Mouse (Mus musculus) kidney, embryonic 15.5 days (tissue): ENCODE results near the gene Slc35f2. TPM values are rescaled to one million over a fixed set of nuclear protein-coding genes. Genes with fewer than 3 reads are reported as not detected.

Source experiments
- ATAC-seq: fragments of 200-750 bp; cut with Nextera tagmentation; replicated peaks from 2 replicates; pipeline ENCODE4 v1.8.0; 2017; ENCODE audit warnings: moderate TSS enrichment; ENCODE audit not compliant: low FRiP score
- H3K27ac ChIP-seq: fragments of 300-500 bp; sonication (generic); 2 replicates; pipeline ENCODE4 v1.5.1; 2015; ENCODE audit warnings: mild to moderate bottlenecking, inconsistent platforms
- H3K27me3 ChIP-seq: fragments of 300-500 bp; sonication (generic); 2 replicates; pipeline ENCODE4 v1.6.1; 2015; ENCODE audit warnings: inconsistent platforms
- H3K36me3 ChIP-seq: fragments of 300-500 bp; sonication (generic); 2 replicates; pipeline ENCODE4 v1.6.1; 2015; ENCODE audit warnings: inconsistent platforms
- H3K4me1 ChIP-seq: fragments of 300-500 bp; sonication (generic); 2 replicates; pipeline ENCODE4 v1.6.1; 2015; ENCODE audit warnings: inconsistent platforms
- H3K4me2 ChIP-seq: fragments of 300-500 bp; sonication (generic); 2 replicates; pipeline ENCODE4 v1.6.1; 2015; ENCODE audit warnings: moderate library complexity, mild to moderate bottlenecking, inconsistent platforms
- H3K4me3 ChIP-seq: fragments of 300-500 bp; sonication (generic); replicated peaks from 2 replicates; pipeline ENCODE4 v1.5.1; 2015; ENCODE audit warnings: mild to moderate bottlenecking, inconsistent platforms
- H3K9ac ChIP-seq: fragments of 300-500 bp; sonication (generic); 2 replicates; pipeline ENCODE4 v1.6.1; 2015; ENCODE audit warnings: mild to moderate bottlenecking, inconsistent platforms
- H3K9me3 ChIP-seq: fragments of 300-500 bp; sonication (generic); replicated peaks from 2 replicates; pipeline ENCODE4 v1.6.1; 2016; ENCODE audit warnings: inconsistent platforms
- WGBS: fragments of 180-500 bp; shearing (Covaris S2); methylation state at CpG from one replicate; pipeline ENCODE4 v1.1.7; 2015; ENCODE audit warnings: mixed read lengths; 5-methylcytosine and 5-hydroxymethylcytosine counted together
- polyA plus RNA-seq: library from polyadenylated mRNA; unstranded; fragments of >200 nt; fragmentation: Nextera tagmentation; extraction: Ambion mirVana; gene quantifications from 2 replicates; pipeline ENCODE4 v1.2.1, GENCODE M21; 2015

Slc35f2 gene
- polyA plus RNA-seq, 1 experiment from 2014 or later = 15.9 TPM

- no peaks in the 10 kb centered on the region for H3K27me3 ChIP-seq
- no peaks in the 10 kb centered on the region for H3K9me3 ChIP-seq
- no peak overlapping the region for H3K4me3 ChIP-seq
- no peak for ATAC-seq
- 64% methylated on average over 1 of the region's 1 CpGs for WGBS
- H3K9ac ChIP-seq = no peak overlapping the region
- H3K27ac ChIP-seq = no peak overlapping the region
- H3K36me3 ChIP-seq = no peaks in the 10 kb centered on the region
- H3K4me1 ChIP-seq = 0 out of 2 replicates have a peak, but pooled peaks cover 6% of the 10 kb centered on the region
- no peak overlapping the region for H3K4me2 ChIP-seq
Observed at GRCm38 (mm10) chr9:53793830-53794330, 22.5 kb downstream of the Slc35f2 start.

DNA sequence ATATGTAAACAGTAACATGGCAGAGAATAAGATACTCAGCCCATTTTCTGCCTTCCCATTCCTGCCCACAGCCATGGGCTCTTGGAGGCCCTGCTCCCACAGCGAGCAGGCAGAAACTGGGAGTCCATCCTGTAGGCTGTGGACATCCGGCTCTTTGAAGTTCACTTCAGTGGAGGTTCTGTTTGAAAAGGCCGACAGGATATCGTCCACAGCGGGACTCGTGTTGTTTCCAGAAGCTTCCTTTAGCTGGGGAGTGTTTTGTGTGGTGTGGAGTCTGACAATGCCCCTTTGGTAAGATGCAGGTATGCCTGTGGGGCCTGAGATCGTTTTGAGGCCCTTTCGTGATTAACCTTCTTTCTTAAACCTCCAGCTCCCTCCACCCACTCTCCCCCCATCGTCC is 23.2 kb downstream of the Slc35f2 start:
- no peak overlapping the region for H3K9ac ChIP-seq
- 0 out of 2 replicates have a peak, but pooled peaks cover 6% of the 10 kb centered on the region for H3K4me1 ChIP-seq
- no peaks in the 10 kb centered on the region for H3K27me3 ChIP-seq
- 46% methylated on average over 9 of the region's 9 CpGs for WGBS
- H3K4me2 ChIP-seq = no peak overlapping the region
- H3K4me3 ChIP-seq = no peak overlapping the region
- no peaks in the 10 kb centered on the region for H3K36me3 ChIP-seq
- no peak for ATAC-seq
- H3K9me3 ChIP-seq = no peaks in the 10 kb centered on the region
- H3K27ac ChIP-seq = no peak overlapping the region

GRCm38 (mm10) chr9:53795351-53795750 is 24.0 kb downstream of the Slc35f2 start:
- Histone ChIP-seq H3K9ac (no peak overlapping the region), H3K4me3 (no peak overlapping the region), H3K27me3 (no peaks in the 10 kb centered on the region), H3K36me3 (no peaks in the 10 kb centered on the region), H3K9me3 (no peaks in the 10 kb centered on the region), H3K27ac (no peak overlapping the region), H3K4me1 (0 out of 2 replicates have a peak, but pooled peaks cover 6% of the 10 kb centered on the region), H3K4me2 (no peak overlapping the region)
- ATAC-seq = no peak

- Histone ChIP-seq H3K4me3 (no peak overlapping the region), H3K4me2 (no peak overlapping the region), H3K9ac (no peak overlapping the region), H3K4me1 (0 out of 2 replicates have a peak, but pooled peaks cover 6% of the 10 kb centered on the region), H3K36me3 (no peaks in the 10 kb centered on the region), H3K27ac (no peak overlapping the region), H3K9me3 (no peaks in the 10 kb centered on the region), H3K27me3 (no peaks in the 10 kb centered on the region)
- WGBS = 84% methylated on average over 3 of the region's 3 CpGs
- no peak for ATAC-seq
Observed at GRCm38 (mm10) chr9:53796386-53796785, 25.0 kb downstream of the Slc35f2 start.

- no peaks in the 10 kb centered on the region for H3K9me3 ChIP-seq
- H3K4me2 ChIP-seq = no peak overlapping the region
- no peak overlapping the region for H3K9ac ChIP-seq
- no peaks in the 10 kb centered on the region for H3K27me3 ChIP-seq
- 0 out of 2 replicates have a peak, but pooled peaks cover 6% of the 10 kb centered on the region for H3K4me1 ChIP-seq
- H3K36me3 ChIP-seq = no peaks in the 10 kb centered on the region
- no peak for ATAC-seq
- no peak overlapping the region for H3K4me3 ChIP-seq
- H3K27ac ChIP-seq = no peak overlapping the region
- 84% methylated on average over 2 of the region's 2 CpGs for WGBS
Observed at GRCm38 (mm10) chr9:53797141-53797540, 25.8 kb downstream of the Slc35f2 start.

DNA sequence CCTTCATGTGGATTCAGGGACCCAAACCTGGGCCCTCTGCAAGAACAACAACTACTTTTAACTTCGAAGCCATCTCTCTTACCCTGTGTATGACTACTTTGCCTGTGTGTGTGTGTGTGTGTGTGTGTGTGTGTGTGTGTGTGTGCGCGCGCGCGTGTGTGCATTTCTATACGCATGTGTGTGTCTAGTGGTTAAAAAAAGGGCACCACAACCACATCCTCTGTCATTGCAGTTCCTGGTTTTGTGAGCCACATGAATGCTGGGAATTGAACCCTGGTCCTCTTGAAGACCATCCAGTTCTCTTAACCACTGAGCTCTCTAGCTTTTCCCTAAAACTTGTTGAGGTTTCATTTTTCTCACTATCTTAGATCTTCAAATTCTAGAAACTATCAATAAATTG is 31.6 kb downstream of the Slc35f2 start:
- Histone ChIP-seq H3K36me3 (no peaks in the 10 kb centered on the region), H3K4me3 (no peak overlapping the region), H3K9ac (no peak overlapping the region), H3K4me2 (no peak overlapping the region), H3K9me3 (no peaks in the 10 kb centered on the region), H3K27ac (no peak overlapping the region), H3K27me3 (no peaks in the 10 kb centered on the region), H3K4me1 (no peaks in the 10 kb centered on the region)
- ATAC-seq = no peak
- WGBS = 91% methylated on average over 7 of the region's 7 CpGs

GRCm38 (mm10) chr9:53806496-53807086 is 35.3 kb downstream of the Slc35f2 start:
- ATAC-seq = no peak
- no peaks in the 10 kb centered on the region for H3K4me1 ChIP-seq
- no peaks in the 10 kb centered on the region for H3K9me3 ChIP-seq
- no peaks in the 10 kb centered on the region for H3K27me3 ChIP-seq
- no peak overlapping the region for H3K9ac ChIP-seq
- 14% methylated on average over 7 of the region's 7 CpGs for WGBS
- H3K4me3 ChIP-seq = no peak overlapping the region
- H3K27ac ChIP-seq = no peak overlapping the region
- no peaks in the 10 kb centered on the region for H3K36me3 ChIP-seq
- no peak overlapping the region for H3K4me2 ChIP-seq

GRCm38 (mm10) chr9:53813418-53813817 is 42.1 kb downstream of the Slc35f2 start:
- H3K4me3 ChIP-seq = no peak overlapping the region
- no peaks in the 10 kb centered on the region for H3K27me3 ChIP-seq
- no peaks in the 10 kb centered on the region for H3K4me1 ChIP-seq
- H3K9me3 ChIP-seq = no peaks in the 10 kb centered on the region
- 91% methylated on average over 6 of the region's 6 CpGs for WGBS
- no peaks in the 10 kb centered on the region for H3K36me3 ChIP-seq
- H3K4me2 ChIP-seq = no peak overlapping the region
- no peak overlapping the region for H3K9ac ChIP-seq
- no peak overlapping the region for H3K27ac ChIP-seq
- no peak for ATAC-seq

GRCm38 (mm10) chr9:53818760-53819159 is 47.4 kb downstream of the Slc35f2 start:
- Histone ChIP-seq H3K4me3 (no peak overlapping the region), H3K27ac (no peak overlapping the region), H3K4me1 (no peaks in the 10 kb centered on the region), H3K4me2 (no peak overlapping the region), H3K36me3 (no peaks in the 10 kb centered on the region), H3K9ac (no peak overlapping the region), H3K9me3 (no peaks in the 10 kb centered on the region), H3K27me3 (no peaks in the 10 kb centered on the region)
- WGBS = 33% methylated on average over 4 of the region's 4 CpGs
- no peak for ATAC-seq

GRCm38 (mm10) chr9:53825318-53825717 is 54.0 kb downstream of the Slc35f2 start:
- no peak overlapping the region for H3K4me3 ChIP-seq
- no peak overlapping the region for H3K27ac ChIP-seq
- 10% methylated on average over 9 of the region's 9 CpGs for WGBS
- peaks cover 4% of the 10 kb centered on the region; the same call in 1 of the 2 replicates for H3K4me1 ChIP-seq
- no peaks in the 10 kb centered on the region for H3K9me3 ChIP-seq
- no peaks in the 10 kb centered on the region for H3K36me3 ChIP-seq
- no peak overlapping the region for H3K9ac ChIP-seq
- no peak overlapping the region for H3K4me2 ChIP-seq
- ATAC-seq = no peak
- peaks cover 17% of the 10 kb centered on the region for H3K27me3 ChIP-seq

- Histone ChIP-seq H3K4me2 (peak overlapping the region; percentile 66), H3K36me3 (no peaks in the 10 kb centered on the region), H3K27me3 (peaks cover 17% of the 10 kb centered on the region), H3K9me3 (no peaks in the 10 kb centered on the region), H3K27ac (no peak overlapping the region), H3K4me3 (peak overlapping the region; percentile 49), H3K4me1 (peaks cover 4% of the 10 kb centered on the region; the same call in 1 of the 2 replicates), H3K9ac (peak overlapping the region; percentile 43)
- no peak for ATAC-seq
- 17% methylated on average over 14 of the region's 14 CpGs for WGBS
Observed at GRCm38 (mm10) chr9:53829081-53829865, 57.9 kb downstream of the Slc35f2 start.

GRCm38 (mm10) chr9:53829866-53830209 is 58.5 kb downstream of the Slc35f2 start:
- peaks cover 4% of the 10 kb centered on the region; the same call in 1 of the 2 replicates for H3K4me1 ChIP-seq
- WGBS = 43% methylated on average over 2 of the region's 2 CpGs
- peaks cover 17% of the 10 kb centered on the region for H3K27me3 ChIP-seq
- H3K36me3 ChIP-seq = no peaks in the 10 kb centered on the region
- H3K9ac ChIP-seq = peak overlapping the region; percentile 43
- no peaks in the 10 kb centered on the region for H3K9me3 ChIP-seq
- H3K4me3 ChIP-seq = peak overlapping the region; percentile 49
- ATAC-seq = no peak
- H3K27ac ChIP-seq = no peak overlapping the region
- peak overlapping the region; percentile 66 for H3K4me2 ChIP-seq
